Mouse (Mus musculus): ENCODE measurements at regions not wholly inside any gene's neighbourhood (a gene's known extent, or its start where the extent isn't known, plus 50 kb on each side); places are given as distances from the start of the nearest gene placed in this dataset.

DNA sequence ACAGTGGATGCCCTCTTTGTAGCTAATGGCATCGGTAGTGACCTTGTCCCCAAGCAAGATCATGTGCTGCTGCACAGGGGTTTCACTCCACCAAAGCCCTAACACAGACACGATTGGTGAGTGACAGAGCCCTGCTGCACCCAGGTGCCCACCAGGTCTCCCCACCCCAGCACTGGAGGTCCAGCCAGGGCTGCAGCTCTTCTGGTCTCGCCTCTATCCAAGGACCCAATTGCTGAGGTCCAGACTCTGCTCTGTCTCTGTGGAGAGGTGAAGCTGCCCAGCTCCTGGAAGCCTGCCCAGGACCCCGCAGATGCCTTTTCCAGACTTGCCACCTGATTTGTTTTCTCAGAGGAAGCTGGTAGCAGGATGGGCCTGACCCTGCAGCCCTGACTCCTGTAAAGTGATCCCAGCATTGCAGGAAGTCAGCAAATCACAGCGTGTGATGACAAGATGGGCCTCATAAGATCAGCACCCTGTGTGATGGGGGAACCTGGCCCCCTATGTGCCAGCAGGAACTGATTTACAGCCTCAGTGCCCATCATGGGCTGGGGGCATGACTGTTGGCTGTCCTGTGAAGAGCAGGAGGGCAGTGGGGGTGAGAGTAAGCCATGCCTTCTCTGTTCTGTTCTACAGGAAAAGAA is 116.5 kb upstream of the Gm3448 start:
- H3K36me3 ChIP-seq (ENCODE audit: control insufficient read depth, insufficient read depth): no peaks in the 10 kb centered on the region
- H3K9me3 ChIP-seq (ENCODE audit: control insufficient read depth, low read length): no peaks in the 10 kb centered on the region
- H3K27ac ChIP-seq (ENCODE audit: low read length): no peak overlapping the region
- H3K4me2 ChIP-seq (ENCODE audit: low read length): no peak overlapping the region
- H3K4me1 ChIP-seq (replicated peaks; ENCODE audit: control insufficient read depth, insufficient read depth, low read length): no peaks in the 10 kb centered on the region
- no peak overlapping the region for H3K9ac ChIP-seq (replicated peaks; ENCODE audit: low read depth, low read length)
- no peaks in the 10 kb centered on the region for H3K27me3 ChIP-seq (replicated peaks; ENCODE audit: control insufficient read depth, insufficient read depth, low read length)
- H3K4me3 ChIP-seq (replicated peaks; ENCODE audit: low read length): no peak overlapping the region
- WGBS: 88% methylated on average over 5 of the region's 5 CpGs
- ATAC-seq: no peak

DNA sequence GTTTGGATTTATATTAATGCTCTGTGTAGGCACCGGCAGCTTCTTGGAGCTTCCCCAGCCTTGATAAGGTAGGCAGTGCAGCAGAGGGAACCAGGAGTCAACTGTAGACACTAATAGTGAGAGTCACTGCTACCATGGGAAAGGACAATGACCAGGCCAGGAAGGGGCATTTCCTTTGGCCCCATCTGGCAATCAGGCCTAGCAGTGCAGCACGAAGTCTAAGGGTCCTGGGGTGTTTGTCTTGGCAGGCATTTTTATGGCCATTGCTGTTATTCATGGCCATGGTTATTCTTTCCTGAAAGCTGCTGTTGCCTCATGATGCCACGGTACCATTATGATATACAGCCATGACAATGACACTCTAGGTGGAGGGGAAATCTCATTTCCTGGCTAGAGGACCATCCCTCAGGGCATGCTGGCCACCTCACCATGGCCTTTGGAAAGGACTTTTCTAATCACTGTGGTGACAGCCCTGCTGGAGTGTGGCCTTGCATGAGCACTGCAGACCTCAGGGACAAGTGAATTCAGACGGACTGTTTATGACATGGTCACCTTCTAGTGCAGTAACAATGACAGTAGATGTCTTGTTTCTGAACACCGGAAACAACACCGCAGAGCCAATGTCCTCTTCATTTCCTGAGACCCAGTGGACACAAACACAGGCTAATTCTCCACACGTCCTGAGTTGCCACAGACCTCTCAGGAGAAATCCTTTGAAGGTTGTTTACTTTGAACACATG is 111.8 kb upstream of the Gm3448 start:
- H3K36me3 ChIP-seq (ENCODE audit: control insufficient read depth, insufficient read depth): no peaks in the 10 kb centered on the region
- no peak overlapping the region for H3K4me2 ChIP-seq (ENCODE audit: low read length)
- no peak for ATAC-seq
- H3K9me3 ChIP-seq (ENCODE audit: control insufficient read depth, low read length): no peaks in the 10 kb centered on the region
- H3K4me1 ChIP-seq (replicated peaks; ENCODE audit: control insufficient read depth, insufficient read depth, low read length): no peaks in the 10 kb centered on the region
- no peak overlapping the region for H3K4me3 ChIP-seq (replicated peaks; ENCODE audit: low read length)
- 88% methylated on average over 7 of the region's 7 CpGs for WGBS
- H3K27me3 ChIP-seq (replicated peaks; ENCODE audit: control insufficient read depth, insufficient read depth, low read length): no peaks in the 10 kb centered on the region
- H3K27ac ChIP-seq (ENCODE audit: low read length): no peak overlapping the region
- no peak overlapping the region for H3K9ac ChIP-seq (replicated peaks; ENCODE audit: low read depth, low read length)

DNA sequence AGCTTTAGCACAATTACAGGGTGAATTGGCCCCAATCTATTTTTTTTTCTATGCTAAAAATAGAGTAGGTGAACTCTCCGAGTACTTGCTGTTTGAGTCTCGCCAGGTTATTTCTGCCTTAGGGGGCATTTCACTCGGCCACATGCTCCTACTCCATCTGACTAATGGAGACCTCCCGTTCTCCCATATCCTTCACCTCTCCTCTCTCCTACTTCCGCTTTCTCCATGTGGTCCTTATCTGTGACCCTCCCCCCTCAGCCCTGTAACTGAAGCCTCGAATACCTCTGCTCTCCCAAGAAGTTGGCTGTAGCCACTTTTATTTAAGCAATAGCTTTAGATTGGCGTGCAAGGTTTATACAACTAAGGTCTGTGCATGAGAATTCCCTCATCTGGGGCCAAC is 111.1 kb upstream of the Gm3448 start:
- H3K4me3 ChIP-seq (replicated peaks; ENCODE audit: low read length): no peak overlapping the region
- no peaks in the 10 kb centered on the region for H3K9me3 ChIP-seq (ENCODE audit: control insufficient read depth, low read length)
- no peaks in the 10 kb centered on the region for H3K27me3 ChIP-seq (replicated peaks; ENCODE audit: control insufficient read depth, insufficient read depth, low read length)
- ATAC-seq: no peak
- no peak overlapping the region for H3K27ac ChIP-seq (ENCODE audit: low read length)
- H3K4me1 ChIP-seq (replicated peaks; ENCODE audit: control insufficient read depth, insufficient read depth, low read length): no peaks in the 10 kb centered on the region
- H3K36me3 ChIP-seq (ENCODE audit: control insufficient read depth, insufficient read depth): no peaks in the 10 kb centered on the region
- WGBS: 81% methylated on average over 7 of the region's 7 CpGs
- H3K4me2 ChIP-seq (ENCODE audit: low read length): no peak overlapping the region
- no peak overlapping the region for H3K9ac ChIP-seq (replicated peaks; ENCODE audit: low read depth, low read length)

DNA sequence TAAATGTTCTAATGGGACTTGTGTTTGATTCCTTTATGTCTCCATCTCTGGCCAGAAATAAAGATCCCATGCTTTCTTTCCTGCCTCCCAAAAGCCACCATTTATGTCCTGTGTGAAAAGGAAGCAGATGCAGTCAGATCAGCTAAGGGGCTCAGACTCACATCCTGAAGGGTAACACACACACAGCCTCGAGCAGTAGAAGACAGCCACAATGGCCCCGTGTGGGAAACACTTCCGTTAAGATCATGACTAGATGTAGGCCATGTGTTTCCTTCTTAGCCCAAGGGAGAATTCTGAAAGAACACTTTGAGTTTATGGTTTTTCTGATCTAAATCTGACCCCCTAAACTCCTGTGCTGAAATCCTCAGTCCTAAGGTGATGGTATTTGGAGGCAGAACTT is 110.4 kb upstream of the Gm3448 start:
- no peaks in the 10 kb centered on the region for H3K27me3 ChIP-seq (replicated peaks; ENCODE audit: control insufficient read depth, insufficient read depth, low read length)
- H3K27ac ChIP-seq (ENCODE audit: low read length): no peak overlapping the region
- H3K9ac ChIP-seq (replicated peaks; ENCODE audit: low read depth, low read length): no peak overlapping the region
- H3K36me3 ChIP-seq (ENCODE audit: control insufficient read depth, insufficient read depth): no peaks in the 10 kb centered on the region
- WGBS: 79% methylated on average over 3 of the region's 3 CpGs
- H3K9me3 ChIP-seq (ENCODE audit: control insufficient read depth, low read length): no peaks in the 10 kb centered on the region
- no peak overlapping the region for H3K4me2 ChIP-seq (ENCODE audit: low read length)
- no peak overlapping the region for H3K4me3 ChIP-seq (replicated peaks; ENCODE audit: low read length)
- ATAC-seq: no peak
- no peaks in the 10 kb centered on the region for H3K4me1 ChIP-seq (replicated peaks; ENCODE audit: control insufficient read depth, insufficient read depth, low read length)

DNA sequence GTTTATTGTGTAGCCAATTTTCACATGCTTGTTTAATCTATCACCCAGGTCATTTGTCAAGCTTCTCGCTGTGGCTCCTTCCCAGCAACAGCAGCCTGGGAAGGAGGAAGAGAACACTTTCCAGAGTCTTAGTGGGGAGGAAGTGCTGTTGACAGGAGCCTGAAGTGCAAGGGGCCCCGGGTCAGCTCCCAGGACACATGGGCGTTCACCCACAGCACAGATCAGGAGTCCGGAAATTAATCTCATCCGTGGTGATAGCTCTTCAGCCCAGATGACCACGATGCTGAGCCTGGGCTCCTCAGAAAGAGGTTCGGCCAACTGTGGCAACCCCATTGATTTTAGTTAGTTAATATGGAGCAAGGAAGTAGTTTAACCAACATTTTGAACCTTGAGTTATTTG is 105.3 kb upstream of the Gm3448 start:
- Histone ChIP-seq H3K27ac (ENCODE audit: low read length) (no peak overlapping the region), H3K4me2 (ENCODE audit: low read length) (no peak overlapping the region), H3K36me3 (ENCODE audit: control insufficient read depth, insufficient read depth) (no peaks in the 10 kb centered on the region), H3K4me1 (replicated peaks; ENCODE audit: control insufficient read depth, insufficient read depth, low read length) (no peaks in the 10 kb centered on the region), H3K9me3 (ENCODE audit: control insufficient read depth, low read length) (no peaks in the 10 kb centered on the region), H3K9ac (replicated peaks; ENCODE audit: low read depth, low read length) (no peak overlapping the region), H3K27me3 (replicated peaks; ENCODE audit: control insufficient read depth, insufficient read depth, low read length) (no peaks in the 10 kb centered on the region), H3K4me3 (replicated peaks; ENCODE audit: low read length) (no peak overlapping the region)
- 85% methylated on average over 7 of the region's 7 CpGs for WGBS
- ATAC-seq: no peak

DNA sequence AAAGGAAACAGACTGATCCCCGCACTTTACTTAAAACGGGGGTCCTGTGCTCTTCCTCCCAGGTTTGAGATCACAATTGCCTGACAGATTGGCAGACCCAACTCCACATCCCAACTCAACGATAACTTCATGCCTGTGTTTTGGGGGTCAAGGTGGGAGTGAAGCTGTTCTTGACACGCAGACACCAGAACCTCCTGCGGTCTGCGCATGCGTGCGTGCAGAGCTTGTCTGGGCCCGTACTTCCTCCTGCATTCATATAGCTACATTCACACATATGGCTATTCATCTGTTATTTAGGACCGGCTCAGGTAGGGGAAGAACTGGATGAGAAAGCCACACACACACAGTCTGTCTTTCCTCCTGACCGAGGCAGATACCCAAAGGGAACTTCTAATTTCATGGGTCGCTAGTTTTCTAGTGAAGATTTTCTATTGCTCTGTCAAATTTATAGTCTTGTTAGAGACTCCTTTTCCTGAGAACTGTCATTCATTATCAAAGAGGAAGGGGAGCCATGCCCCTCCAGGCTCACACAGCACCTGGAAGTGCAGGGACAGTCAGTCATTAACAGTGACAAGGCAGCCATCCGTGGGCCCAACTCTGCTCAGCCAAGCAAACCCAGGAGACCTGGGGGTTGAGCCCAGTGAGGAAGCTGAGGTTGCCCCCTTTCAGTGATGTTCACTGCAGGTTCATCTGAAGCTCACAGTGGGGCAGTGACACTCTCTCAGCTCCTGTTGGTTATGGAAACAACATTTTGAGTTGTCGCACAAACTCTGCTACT is 104.0 kb upstream of the Gm3448 start:
- Histone ChIP-seq H3K36me3 (ENCODE audit: control insufficient read depth, insufficient read depth) (no peaks in the 10 kb centered on the region), H3K4me1 (replicated peaks; ENCODE audit: control insufficient read depth, insufficient read depth, low read length) (no peaks in the 10 kb centered on the region), H3K27me3 (replicated peaks; ENCODE audit: control insufficient read depth, insufficient read depth, low read length) (no peaks in the 10 kb centered on the region), H3K4me3 (replicated peaks; ENCODE audit: low read length) (no peak overlapping the region), H3K27ac (ENCODE audit: low read length) (no peak overlapping the region), H3K9ac (replicated peaks; ENCODE audit: low read depth, low read length) (no peak overlapping the region), H3K4me2 (ENCODE audit: low read length) (no peak overlapping the region), H3K9me3 (ENCODE audit: control insufficient read depth, low read length) (no peaks in the 10 kb centered on the region)
- WGBS: 84% methylated on average over 14 of the region's 14 CpGs
- ATAC-seq: no peak

DNA sequence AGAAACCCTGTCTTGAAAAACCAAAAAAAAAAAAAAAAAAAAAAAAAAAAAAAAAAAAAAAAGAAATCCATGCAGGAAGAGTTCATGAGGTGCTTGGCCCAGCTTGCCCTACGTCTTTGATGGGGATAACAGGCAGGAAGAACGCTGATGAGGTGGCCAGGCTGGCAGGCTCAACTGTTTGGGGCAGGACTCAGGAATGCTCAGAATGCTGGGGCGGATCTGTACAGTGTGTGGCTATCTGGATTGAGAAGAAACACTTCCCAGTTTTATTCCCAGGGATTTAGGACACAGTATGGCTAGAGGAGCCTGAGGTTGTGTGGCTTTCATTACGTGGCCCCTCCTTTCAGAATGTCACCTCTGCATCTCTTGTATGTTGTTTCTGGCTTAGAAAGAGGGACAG is 99.1 kb upstream of the Gm3448 start:
- Histone ChIP-seq H3K9me3 (ENCODE audit: control insufficient read depth, low read length) (no peaks in the 10 kb centered on the region), H3K9ac (replicated peaks; ENCODE audit: low read depth, low read length) (no peak overlapping the region), H3K4me1 (replicated peaks; ENCODE audit: control insufficient read depth, insufficient read depth, low read length) (peaks cover 4% of the 10 kb centered on the region; the same call in 1 of the 2 replicates), H3K36me3 (ENCODE audit: control insufficient read depth, insufficient read depth) (no peaks in the 10 kb centered on the region), H3K27me3 (replicated peaks; ENCODE audit: control insufficient read depth, insufficient read depth, low read length) (no peaks in the 10 kb centered on the region), H3K4me2 (ENCODE audit: low read length) (no peak overlapping the region), H3K27ac (ENCODE audit: low read length) (no peak overlapping the region), H3K4me3 (replicated peaks; ENCODE audit: low read length) (no peak overlapping the region)
- 84% methylated on average over 4 of the region's 4 CpGs for WGBS
- ATAC-seq: no peak

Measured in forebrain, embryonic 16.5 days (tissue).